Mouse (Mus musculus) limb, embryonic 11.5 days (tissue): Measurements from ENCODE around the gene Kazn. TPM values are rescaled to one million over a fixed set of nuclear protein-coding genes. Genes with fewer than 3 reads are reported as not detected.

ENCODE experiments used
- ATAC-seq: fragments of 200-750 bp; cut with Nextera tagmentation; 2 replicates; pipeline ENCODE4 v1.8.0; 2017; ENCODE audit warnings: low read depth; ENCODE audit not compliant: insufficient number of reproducible peaks, low FRiP score, low TSS enrichment
- DNase-seq: peaks from one replicate; pipeline ENCODE4 v3.0.0-alpha.2; 2015; ENCODE audit warnings: low spot score
- H3K27ac ChIP-seq: fragments of 300-500 bp; sonication (generic); replicated peaks from 2 replicates; pipeline ENCODE4 v1.5.1; 2014; ENCODE audit warnings: low read depth, mild to moderate bottlenecking, low read length
- H3K27me3 ChIP-seq: fragments of 300-500 bp; sonication (generic); 2 replicates; pipeline ENCODE4 v1.6.1; 2014; ENCODE audit warnings: mild to moderate bottlenecking, low read length, mixed read lengths; ENCODE audit not compliant: control insufficient read depth, insufficient read depth
- H3K36me3 ChIP-seq: fragments of 300-500 bp; sonication (generic); 2 replicates; pipeline ENCODE4 v1.6.1; 2014; ENCODE audit warnings: mild to moderate bottlenecking, low read length, moderate library complexity, mixed read lengths; ENCODE audit not compliant: control insufficient read depth, insufficient read depth
- H3K4me1 ChIP-seq: fragments of 300-500 bp; sonication (generic); 2 replicates; pipeline ENCODE4 v1.6.1; 2014; ENCODE audit warnings: low read length, mixed read lengths; ENCODE audit not compliant: control insufficient read depth, insufficient read depth
- H3K4me2 ChIP-seq: fragments of 300-500 bp; sonication (generic); 2 replicates; pipeline ENCODE4 v1.6.1; 2014; ENCODE audit warnings: low read depth, mild to moderate bottlenecking, moderate library complexity; ENCODE audit not compliant: severe bottlenecking
- H3K4me3 ChIP-seq: fragments of 300-500 bp; sonication (generic); 2 replicates; pipeline ENCODE4 v1.5.1; 2014; ENCODE audit warnings: low read depth, low read length
- H3K9ac ChIP-seq: fragments of 300-500 bp; sonication (generic); 2 replicates; pipeline ENCODE4 v1.6.1; 2014; ENCODE audit warnings: mild to moderate bottlenecking, low read length
- H3K9me3 ChIP-seq: fragments of 300-500 bp; sonication (generic); 2 replicates; pipeline ENCODE4 v1.6.1; 2016; ENCODE audit warnings: low read length; ENCODE audit not compliant: control insufficient read depth
- WGBS: fragments of 180-500 bp; shearing (Covaris S2); extraction: QIAGEN DNeasy Blood & Tissue Kit; methylation state at CpG from one replicate; pipeline ENCODE4 v1.1.7; 2014; 5-methylcytosine and 5-hydroxymethylcytosine counted together
- polyA plus RNA-seq: library from polyadenylated mRNA; unstranded; fragments of >200 nt; fragmentation: Nextera tagmentation; extraction: Ambion mirVana; gene quantifications from 2 replicates; pipeline ENCODE4 v1.2.1, GENCODE M21; 2014

Kazn gene
- polyA plus RNA-seq, 1 experiment from 2014 or later, result 8.6 TPM

DNA sequence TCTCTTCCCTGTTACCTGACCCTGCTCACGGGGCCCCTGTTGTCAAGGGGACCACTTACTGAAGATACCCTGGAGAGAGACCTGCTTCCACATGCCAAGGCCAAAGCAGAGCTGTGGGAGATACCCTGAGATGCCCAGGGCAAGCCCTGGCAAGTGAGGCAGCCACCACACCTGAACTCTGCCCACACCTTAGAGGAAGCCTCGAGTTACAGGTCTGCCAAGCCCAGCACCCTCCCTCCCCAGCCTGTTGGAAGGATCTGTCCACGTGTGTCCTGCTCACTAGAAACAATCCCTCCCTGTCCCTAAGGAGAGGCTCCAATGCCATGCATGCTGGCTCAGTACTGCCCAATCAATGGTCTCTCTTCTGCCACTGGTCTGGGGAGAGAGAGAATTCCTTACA lies 56.2 kb downstream of the Kazn start:
- ATAC-seq, result no peak
- H3K9ac ChIP-seq, result no peak overlapping the region
- WGBS, result 77% methylated on average over 3 of the region's 3 CpGs

DNA sequence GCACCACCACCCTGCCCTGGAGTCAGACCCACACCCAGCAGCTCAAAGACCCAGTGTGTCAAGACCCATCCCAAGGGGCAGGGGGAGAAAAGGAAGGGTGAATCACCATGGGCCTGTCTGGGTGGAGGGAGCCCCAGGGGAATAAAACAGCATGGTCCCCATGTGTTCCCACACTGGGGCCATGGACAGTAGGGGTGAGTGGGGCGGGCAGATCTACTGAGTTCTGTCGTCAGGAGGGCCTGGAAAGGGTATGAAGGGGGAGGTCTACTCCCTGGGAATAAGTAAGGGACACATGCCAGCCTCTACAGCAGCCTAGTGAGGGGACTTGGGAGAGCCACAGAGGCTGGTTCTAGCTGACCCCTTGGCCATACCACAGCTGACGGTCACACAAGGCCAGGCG lies 57.6 kb downstream of the Kazn start:
- Histone ChIP-seq H3K36me3 (no peaks in the 10 kb centered on the region), H3K27ac (no peak overlapping the region), H3K9me3 (no peaks in the 10 kb centered on the region), H3K4me1 (peaks cover 7% of the 10 kb centered on the region), H3K4me2 (no peak overlapping the region), H3K27me3 (no peaks in the 10 kb centered on the region), H3K4me3 (no peak overlapping the region), H3K9ac (no peak overlapping the region)
- 88% methylated on average over 4 of the region's 4 CpGs for WGBS
- ATAC-seq (no peak), DNase-seq (no peak)

More for the DNA sequence above, 56.2 kb downstream of the Kazn start:
- Histone ChIP-seq H3K27me3 (no peaks in the 10 kb centered on the region), H3K4me3 (no peak overlapping the region), H3K27ac (no peak overlapping the region), H3K9me3 (no peaks in the 10 kb centered on the region), H3K4me1 (peaks cover 7% of the 10 kb centered on the region), H3K4me2 (no peak overlapping the region), H3K36me3 (no peaks in the 10 kb centered on the region)
- no peak for DNase-seq

DNA sequence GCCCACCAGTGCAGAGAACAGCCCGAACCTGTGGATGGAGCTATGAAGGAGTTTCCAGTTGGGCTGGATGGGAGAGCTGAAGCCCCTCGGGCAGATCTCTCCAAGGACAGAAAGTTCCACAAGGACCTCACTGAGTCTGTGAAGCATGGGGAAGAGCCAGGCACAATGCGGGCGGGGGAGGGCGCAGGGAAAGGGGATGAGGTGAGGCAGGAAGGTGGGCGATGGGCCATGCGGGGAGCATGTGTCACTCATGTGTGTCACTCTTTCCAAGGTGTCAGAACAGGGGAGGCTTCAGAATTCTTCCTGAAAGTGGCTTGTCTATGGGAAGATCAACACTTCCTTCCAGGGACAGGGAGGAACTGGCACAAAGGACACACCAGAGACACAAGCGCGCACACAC lies 58.3 kb downstream of the Kazn start:
- Histone ChIP-seq H3K27me3 (no peaks in the 10 kb centered on the region), H3K9ac (no peak overlapping the region), H3K4me3 (no peak overlapping the region), H3K36me3 (no peaks in the 10 kb centered on the region), H3K4me2 (no peak overlapping the region), H3K27ac (peak overlapping the region; percentile 15; the same call in 1 of the 2 replicates), H3K9me3 (no peaks in the 10 kb centered on the region), H3K4me1 (peaks cover 7% of the 10 kb centered on the region)
- WGBS, result 92% methylated on average over 9 of the region's 9 CpGs
- no peak for ATAC-seq
- DNase-seq, result no peak

DNA sequence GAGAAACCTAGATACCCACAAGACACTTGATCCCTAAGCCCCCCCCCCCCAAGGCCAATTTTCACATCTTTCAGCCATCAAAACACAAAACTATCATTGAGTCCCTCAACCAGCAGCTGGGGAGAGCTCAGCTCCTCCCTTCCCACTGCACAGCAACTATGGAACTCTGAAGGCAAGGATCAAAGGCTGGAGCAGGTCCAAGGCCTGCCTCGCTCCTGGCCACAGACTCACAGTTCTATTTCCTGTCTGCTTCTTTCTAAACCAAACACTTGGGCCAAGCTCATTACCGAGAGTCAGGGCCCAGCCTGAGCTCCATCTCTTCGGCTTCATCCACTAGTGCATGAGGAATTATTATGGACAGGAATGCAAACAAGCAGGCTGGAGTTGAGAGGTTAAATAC lies 58.9 kb downstream of the Kazn start:
- WGBS, result 37% methylated on average over 3 of the region's 3 CpGs
- Histone ChIP-seq H3K9me3 (no peaks in the 10 kb centered on the region), H3K9ac (no peak overlapping the region), H3K36me3 (no peaks in the 10 kb centered on the region), H3K4me2 (no peak overlapping the region), H3K4me3 (no peak overlapping the region), H3K27ac (peak overlapping the region; percentile 15; the same call in 1 of the 2 replicates), H3K4me1 (peaks cover 7% of the 10 kb centered on the region), H3K27me3 (no peaks in the 10 kb centered on the region)
- DNase-seq, result no peak
- no peak for ATAC-seq

GRCm38 (mm10) chr4:142179531-142179930 lies 59.7 kb downstream of the Kazn start:
- no peak for DNase-seq
- 0 out of 2 replicates have a peak overlapping the region, but pooled peaks have one; percentile 45 for H3K27ac ChIP-seq
- no peak for ATAC-seq

GRCm38 (mm10) chr4:142176732-142177131 lies 62.5 kb downstream of the Kazn start:
- no peaks in the 10 kb centered on the region for H3K36me3 ChIP-seq
- H3K9me3 ChIP-seq, result no peaks in the 10 kb centered on the region
- peaks cover 20% of the 10 kb centered on the region for H3K4me1 ChIP-seq
- no peak overlapping the region for H3K27ac ChIP-seq
- no peak overlapping the region for H3K9ac ChIP-seq
- 88% methylated on average over 3 of the region's 3 CpGs for WGBS
- no peak for DNase-seq
- no peak overlapping the region for H3K4me3 ChIP-seq
- H3K4me2 ChIP-seq, result no peak overlapping the region
- no peak for ATAC-seq
- no peaks in the 10 kb centered on the region for H3K27me3 ChIP-seq

More at GRCm38 (mm10) chr4:142179531-142179930, 59.7 kb downstream of the Kazn start:
- Histone ChIP-seq H3K4me1 (peaks cover 7% of the 10 kb centered on the region), H3K9me3 (no peaks in the 10 kb centered on the region), H3K27me3 (no peaks in the 10 kb centered on the region), H3K9ac (no peak overlapping the region), H3K4me2 (no peak overlapping the region), H3K4me3 (no peak overlapping the region), H3K36me3 (no peaks in the 10 kb centered on the region)
- 82% methylated on average over 13 of the region's 13 CpGs for WGBS

- Histone ChIP-seq H3K4me1 (peaks cover 15% of the 10 kb centered on the region), H3K9ac (no peak overlapping the region), H3K4me3 (no peak overlapping the region), H3K36me3 (no peaks in the 10 kb centered on the region), H3K27me3 (no peaks in the 10 kb centered on the region), H3K4me2 (no peak overlapping the region), H3K27ac (no peak overlapping the region), H3K9me3 (no peaks in the 10 kb centered on the region)
- WGBS, result 49% methylated on average over 6 of the region's 6 CpGs
- ATAC-seq (no peak), DNase-seq (peak; percentile 21)
Observed at GRCm38 (mm10) chr4:142173981-142174485, 65.2 kb downstream of the Kazn start.

DNA sequence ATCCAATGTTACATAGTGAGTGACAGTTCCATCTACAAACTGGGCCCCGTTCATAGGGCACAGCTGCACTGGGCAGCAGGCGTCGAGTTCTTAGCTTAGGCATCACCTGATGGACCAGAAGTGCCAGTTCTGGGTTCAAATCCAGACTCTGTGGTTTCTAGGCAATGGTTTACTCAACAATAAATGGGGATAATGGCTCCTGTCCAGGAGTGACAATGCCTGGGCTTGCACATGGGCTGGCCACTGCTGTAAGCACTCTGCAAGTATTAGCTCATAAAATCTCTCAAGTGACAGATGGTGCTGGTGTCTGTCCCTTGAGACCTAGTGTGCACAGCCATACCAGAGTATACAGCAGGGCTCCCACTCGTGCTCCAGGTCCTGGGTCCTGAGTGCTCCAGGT lies 66.3 kb downstream of the Kazn start:
- H3K36me3 ChIP-seq, result no peaks in the 10 kb centered on the region
- no peak overlapping the region for H3K4me2 ChIP-seq
- H3K27me3 ChIP-seq, result no peaks in the 10 kb centered on the region
- H3K4me3 ChIP-seq, result no peak overlapping the region
- H3K9ac ChIP-seq, result no peak overlapping the region
- WGBS, result 88% methylated on average over 4 of the region's 4 CpGs
- no peak for DNase-seq
- ATAC-seq, result no peak
- no peaks in the 10 kb centered on the region for H3K9me3 ChIP-seq
- no peak overlapping the region for H3K27ac ChIP-seq
- peaks cover 15% of the 10 kb centered on the region for H3K4me1 ChIP-seq
